ENCODE assay signal across 8 mouse cellular contexts in genomic region chr9:13826832-13827405, GRCm38 (mm10). TPM values are rescaled to one million over a fixed set of nuclear protein-coding genes. Genes with fewer than 3 reads are reported as not detected.
DNase-seq lines count a peak whose midpoint lies in the region; ATAC-seq and TF ChIP-seq lines count a peak whose summit lies in the region.

TSS of gene Cep57 (minus strand) at chr9:13827107.

- H3K4me1 ChIP-seq in E14TG2a.4 (replicated peaks; ENCODE audit: low read depth, low read length): peaks cover 47% of the 10 kb centered on the region
- H3K4me1 ChIP-seq in forebrain, embryonic 12.5 days: peaks cover 22% of the 10 kb centered on the region
- peaks cover 26% of the 10 kb centered on the region for H3K4me1 ChIP-seq in heart, postnatal 0 days (ENCODE audit: control insufficient read depth, insufficient read depth)
- H3K4me1 ChIP-seq in liver, embryonic 16.5 days (ENCODE audit: control insufficient read depth, low read depth, low read length): peaks cover 15% of the 10 kb centered on the region
- H3K4me1 ChIP-seq in neural tube, embryonic 13.5 days (replicated peaks): peaks cover 41% of the 10 kb centered on the region
- no peaks in the 10 kb centered on the region for H3K4me1 ChIP-seq in testis, adult 2 months (ENCODE audit: control insufficient read depth, insufficient read depth, low read length)

- ATAC-seq in forebrain, embryonic 12.5 days (ENCODE audit: low FRiP score): peak; percentile 92
- peak; percentile 87 for ATAC-seq in heart, postnatal 0 days (ENCODE audit: insufficient read depth, low read depth)
- peak; percentile 82 for ATAC-seq in liver, embryonic 16.5 days (ENCODE audit: low read depth)
- ATAC-seq in neural tube, embryonic 13.5 days (ENCODE audit: low read depth): peak; percentile 95

- H3K27me3 ChIP-seq in E14TG2a.4 (ENCODE audit: insufficient read depth, low read length): no peaks in the 10 kb centered on the region
- no peaks in the 10 kb centered on the region for H3K27me3 ChIP-seq in forebrain, embryonic 12.5 days
- H3K27me3 ChIP-seq in heart, postnatal 0 days (ENCODE audit: control insufficient read depth, insufficient read depth, low read length): no peaks in the 10 kb centered on the region
- H3K27me3 ChIP-seq in liver, embryonic 16.5 days (ENCODE audit: control insufficient read depth, insufficient read depth, low read depth, low read length): no peaks in the 10 kb centered on the region
- no peaks in the 10 kb centered on the region for H3K27me3 ChIP-seq in neural tube, embryonic 13.5 days
- no peaks in the 10 kb centered on the region for H3K27me3 ChIP-seq in testis, adult 2 months (ENCODE audit: control insufficient read depth, insufficient read depth, low read length)

- DNase-seq in c-Kit-positive CD71-positive TER-119-positive erythroid progenitor cells, embryonic 14.5 days (ENCODE audit: low spot score): peak; percentile 98
- DNase-seq in heart, postnatal 0 days (ENCODE audit: low spot score): peak; percentile 99
- DNase-seq in kidney, postnatal 4 days: peak; percentile 91 to 95

- peaks cover 50% of the 10 kb centered on the region for H3K36me3 ChIP-seq in E14TG2a.4 (ENCODE audit: insufficient read depth, low read length)
- H3K36me3 ChIP-seq in forebrain, embryonic 12.5 days (replicated peaks): peaks cover 20% of the 10 kb centered on the region
- H3K36me3 ChIP-seq in heart, postnatal 0 days (replicated peaks; ENCODE audit: control insufficient read depth, insufficient read depth, low read length): peaks cover 19% of the 10 kb centered on the region
- H3K36me3 ChIP-seq in liver, embryonic 16.5 days (ENCODE audit: control insufficient read depth, insufficient read depth): peaks cover 11% of the 10 kb centered on the region
- peaks cover 14% of the 10 kb centered on the region for H3K36me3 ChIP-seq in neural tube, embryonic 13.5 days
- no peaks in the 10 kb centered on the region; the same call in none of the 2 replicates for H3K36me3 ChIP-seq in testis, adult 2 months (ENCODE audit: control insufficient read depth, insufficient read depth, low read length)

- H3K27ac ChIP-seq in forebrain, embryonic 12.5 days: peak within 1 kb of the TSS; percentile 99
- H3K27ac ChIP-seq in heart, postnatal 0 days (ENCODE audit: low read depth): peak within 1 kb of the TSS; percentile 96
- H3K27ac ChIP-seq in liver, embryonic 16.5 days (ENCODE audit: low read length): peak within 1 kb of the TSS; percentile 99
- peak within 1 kb of the TSS; percentile 99 for H3K27ac ChIP-seq in neural tube, embryonic 13.5 days (replicated peaks)
- H3K27ac ChIP-seq in testis, adult 2 months (ENCODE audit: control insufficient read depth, insufficient read depth, low read depth, low read length): peak within 1 kb of the TSS; percentile 96

- peak within 1 kb of the TSS; percentile 98 for H3K4me3 ChIP-seq in E14TG2a.4 (replicated peaks; ENCODE audit: low read length)
- peak within 1 kb of the TSS; percentile 86 for H3K4me3 ChIP-seq in forebrain, embryonic 12.5 days (replicated peaks)
- H3K4me3 ChIP-seq in heart, postnatal 0 days (ENCODE audit: low read depth, low read length): peak within 1 kb of the TSS; percentile 72
- peak within 1 kb of the TSS; percentile 71 for H3K4me3 ChIP-seq in liver, embryonic 16.5 days (ENCODE audit: low read depth, low read length)
- H3K4me3 ChIP-seq in neural tube, embryonic 13.5 days: peak within 1 kb of the TSS; percentile 84
- peak within 1 kb of the TSS; percentile 98 for H3K4me3 ChIP-seq in testis, adult 2 months (ENCODE audit: control insufficient read depth, low read depth, low read length)

- no peak for TF ChIP-seq CTCF in E14TG2a.4 (conservative IDR thresholded peaks at IDR 0.05; ENCODE audit: low read length)
- TF ChIP-seq CTCF in heart, postnatal 0 days (IDR thresholded peaks at IDR 0.05; ENCODE audit: low read depth): no peak
- no peak for TF ChIP-seq CTCF in testis, adult 2 months (IDR thresholded peaks at IDR 0.05; ENCODE audit: control insufficient read depth, insufficient read depth, insufficient replicate concordance, low read depth, low read length)

- TF ChIP-seq POLR2A in testis, adult 2 months (IDR thresholded peaks at IDR 0.05; ENCODE audit: control insufficient read depth, low read depth, low read length): peak; percentile 79

- H3K4me2 ChIP-seq in forebrain, embryonic 12.5 days: peak within 1 kb of the TSS; percentile 80
- peak within 1 kb of the TSS; percentile 75 for H3K4me2 ChIP-seq in heart, postnatal 0 days (ENCODE audit: low read depth, low read length)
- peak within 1 kb of the TSS; percentile 81 for H3K4me2 ChIP-seq in liver, embryonic 16.5 days (ENCODE audit: low read depth, low read length)
- H3K4me2 ChIP-seq in neural tube, embryonic 13.5 days: peak within 1 kb of the TSS; percentile 90

- no peaks in the 10 kb centered on the region for H3K9me3 ChIP-seq in E14TG2a.4 (ENCODE audit: low read length)
- H3K9me3 ChIP-seq in forebrain, embryonic 12.5 days: no peaks in the 10 kb centered on the region
- H3K9me3 ChIP-seq in heart, postnatal 0 days (replicated peaks; ENCODE audit: control insufficient read depth, low read length): no peaks in the 10 kb centered on the region
- no peaks in the 10 kb centered on the region for H3K9me3 ChIP-seq in liver, embryonic 16.5 days (replicated peaks; ENCODE audit: control insufficient read depth, low read length)
- H3K9me3 ChIP-seq in neural tube, embryonic 13.5 days: no peaks in the 10 kb centered on the region

- under 1% methylated on average over 44 of the region's 44 CpGs for WGBS in forebrain, embryonic 12.5 days
- under 1% methylated on average over 44 of the region's 44 CpGs for WGBS in heart, postnatal 0 days
- WGBS in liver, embryonic 16.5 days (ENCODE audit: insufficient replicate concordance): under 1% methylated on average over 44 of the region's 44 CpGs
- WGBS in neural tube, embryonic 13.5 days: 0% methylated on average over 44 of the region's 44 CpGs

- peak within 1 kb of the TSS; percentile 92 for H3K9ac ChIP-seq in forebrain, embryonic 12.5 days
- H3K9ac ChIP-seq in heart, postnatal 0 days (replicated peaks; ENCODE audit: low read depth, low read length): peak within 1 kb of the TSS; percentile 82
- H3K9ac ChIP-seq in liver, embryonic 16.5 days (ENCODE audit: low read depth, low read length): peak within 1 kb of the TSS; percentile 97
- H3K9ac ChIP-seq in neural tube, embryonic 13.5 days: peak within 1 kb of the TSS; percentile 91

- TF ChIP-seq EP300 in heart, postnatal 0 days (IDR thresholded peaks at IDR 0.05; ENCODE audit: low read depth): peak; percentile 46; the same call in 1 of the 2 replicates

RNA-seq across cellular contexts. Expression of gene Cep57, which starts in this region (rescaled TPM):
- 72.8 and 76.5 TPM in 2 replicates for polyA plus RNA-seq in forebrain, embryonic 12.5 days (2016; fragmentation: Nextera tagmentation; extraction: Ambion mirVana)
- total RNA-seq in heart, postnatal 0 days (2014; rRNA removed; ENCODE audit: low replicate concordance): 16.9 and 17.3 TPM in 2 replicates
- polyA plus RNA-seq in heart, postnatal 0 days (2015; fragmentation: Nextera tagmentation; extraction: Ambion mirVana): 28.5 and 29.9 TPM in 2 replicates
- polyA plus RNA-seq in liver, embryonic 16.5 days (2015; fragmentation: Nextera tagmentation; extraction: Ambion mirVana): 26.8 and 28.0 TPM in 2 replicates
- polyA plus RNA-seq in neural tube, embryonic 13.5 days (2015; fragmentation: Nextera tagmentation; extraction: Ambion mirVana): 39.3 and 45.2 TPM in 2 replicates
- 84.8 and 97.6 TPM in 2 replicates for polyA plus RNA-seq in testis, adult 2 months (2012; rRNA removed)

Comparison
In these comparisons a context has a peak if more than half of its experiments do, and no peak if none do; other contexts are left out.
1. Peak in every context shown above with its lines: DNase-seq, ATAC-seq, H3K4me3 ChIP-seq and H3K27ac ChIP-seq.